Mouse (Mus musculus): ENCODE data around the gene 1700025G04Rik. TPM values are rescaled to one million over a fixed set of nuclear protein-coding genes. Genes with fewer than 3 reads are reported as not detected.

The 1700025G04Rik gene
- polyA plus RNA-seq, 1 experiment from 2014 or later = 38.4 TPM

GRCm38 (mm10) chr1:152047416-152047815, 42.5 kb downstream of the 1700025G04Rik start:
- Histone ChIP-seq H3K9me3 (no peaks in the 10 kb centered on the region), H3K9ac (replicated peaks) (no peak overlapping the region), H3K27me3 (no peaks in the 10 kb centered on the region), H3K36me3 (no peaks in the 10 kb centered on the region), H3K27ac (replicated peaks) (no peak overlapping the region), H3K4me3 (no peak overlapping the region), H3K4me1 (peaks cover 5% of the 10 kb centered on the region; the same call in 1 of the 2 replicates), H3K4me2 (replicated peaks) (no peak overlapping the region)
- ATAC-seq (ENCODE audit: low FRiP score, low read depth) = no peak
- 73% methylated on average over 5 of the region's 5 CpGs for WGBS

GRCm38 (mm10) chr1:152043453-152043852, 46.5 kb downstream of the 1700025G04Rik start:
- no peak for ATAC-seq (ENCODE audit: low FRiP score, low read depth)
- WGBS = 96% methylated on average over 2 of the region's 2 CpGs
- H3K36me3 ChIP-seq = no peaks in the 10 kb centered on the region

GRCm38 (mm10) chr1:152042409-152042808, 47.5 kb downstream of the 1700025G04Rik start:
- no peaks in the 10 kb centered on the region for H3K27me3 ChIP-seq
- 87% methylated on average over 3 of the region's 3 CpGs for WGBS
- H3K36me3 ChIP-seq = no peaks in the 10 kb centered on the region
- no peak overlapping the region for H3K4me2 ChIP-seq (replicated peaks)
- no peak overlapping the region for H3K27ac ChIP-seq (replicated peaks)
- H3K9ac ChIP-seq (replicated peaks) = no peak overlapping the region
- H3K4me3 ChIP-seq = no peak overlapping the region
- ATAC-seq (ENCODE audit: low FRiP score, low read depth) = no peak
- H3K9me3 ChIP-seq = no peaks in the 10 kb centered on the region
- H3K4me1 ChIP-seq = peaks cover 19% of the 10 kb centered on the region

More at GRCm38 (mm10) chr1:152043453-152043852, 46.5 kb downstream of the 1700025G04Rik start:
- Histone ChIP-seq H3K4me2 (replicated peaks) (no peak overlapping the region), H3K27ac (replicated peaks) (no peak overlapping the region), H3K27me3 (no peaks in the 10 kb centered on the region), H3K9me3 (no peaks in the 10 kb centered on the region), H3K4me1 (peaks cover 11% of the 10 kb centered on the region), H3K9ac (replicated peaks) (no peak overlapping the region), H3K4me3 (no peak overlapping the region)

DNA sequence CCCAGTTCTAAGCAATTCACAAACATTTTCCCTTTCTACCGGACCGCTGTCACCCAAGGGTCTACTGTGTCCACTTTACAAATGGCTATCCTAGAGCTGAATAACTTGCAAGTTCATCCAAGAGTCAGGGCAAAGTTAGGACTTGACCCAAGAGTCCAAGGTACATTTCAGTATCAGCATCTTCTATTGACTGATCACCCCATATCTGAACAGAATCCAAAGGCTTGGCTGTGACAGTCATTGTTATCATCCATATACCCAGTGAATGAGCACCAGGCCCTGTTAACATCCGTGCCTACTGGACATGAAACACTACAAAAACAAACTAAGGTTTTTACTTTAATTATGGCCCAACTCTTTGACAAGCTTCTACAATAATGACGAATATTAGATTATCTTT, 48.9 kb downstream of the 1700025G04Rik start:
- H3K27ac ChIP-seq (replicated peaks) = no peak overlapping the region
- H3K9me3 ChIP-seq = no peaks in the 10 kb centered on the region
- ATAC-seq (ENCODE audit: low FRiP score, low read depth) = no peak
- H3K4me2 ChIP-seq (replicated peaks) = no peak overlapping the region
- no peaks in the 10 kb centered on the region for H3K36me3 ChIP-seq
- peaks cover 25% of the 10 kb centered on the region for H3K4me1 ChIP-seq
- H3K9ac ChIP-seq (replicated peaks) = no peak overlapping the region
- H3K27me3 ChIP-seq = no peaks in the 10 kb centered on the region
- WGBS = 96% methylated on average over 4 of the region's 4 CpGs
- no peak overlapping the region for H3K4me3 ChIP-seq

GRCm38 (mm10) chr1:152040053-152040452, 49.9 kb downstream of the 1700025G04Rik start:
- H3K27me3 ChIP-seq = no peaks in the 10 kb centered on the region
- H3K4me1 ChIP-seq = peaks cover 28% of the 10 kb centered on the region
- no peaks in the 10 kb centered on the region for H3K36me3 ChIP-seq
- no peak overlapping the region for H3K4me2 ChIP-seq (replicated peaks)
- ATAC-seq (ENCODE audit: low FRiP score, low read depth) = no peak
- H3K27ac ChIP-seq (replicated peaks) = no peak overlapping the region
- H3K9me3 ChIP-seq = no peaks in the 10 kb centered on the region
- H3K4me3 ChIP-seq = no peak overlapping the region
- no peak overlapping the region for H3K9ac ChIP-seq (replicated peaks)
- 81% methylated on average over 7 of the region's 7 CpGs for WGBS

- no peak overlapping the region for H3K4me3 ChIP-seq
- H3K27ac ChIP-seq (replicated peaks) = no peak overlapping the region
- no peak overlapping the region for H3K9ac ChIP-seq (replicated peaks)
- peaks cover 33% of the 10 kb centered on the region for H3K4me1 ChIP-seq
- H3K9me3 ChIP-seq = no peaks in the 10 kb centered on the region
- ATAC-seq (ENCODE audit: low FRiP score, low read depth) = no peak
- 88% methylated on average over 8 of the region's 8 CpGs for WGBS
- no peak overlapping the region for H3K4me2 ChIP-seq (replicated peaks)
- no peaks in the 10 kb centered on the region for H3K36me3 ChIP-seq
- no peaks in the 10 kb centered on the region for H3K27me3 ChIP-seq
Observed at GRCm38 (mm10) chr1:152039588-152039987, 50.3 kb downstream of the 1700025G04Rik start.

GRCm38 (mm10) chr1:152038086-152038485, 51.8 kb downstream of the 1700025G04Rik start:
- Histone ChIP-seq H3K9ac (replicated peaks) (no peak overlapping the region), H3K36me3 (no peaks in the 10 kb centered on the region), H3K27ac (replicated peaks) (no peak overlapping the region), H3K4me3 (no peak overlapping the region), H3K27me3 (no peaks in the 10 kb centered on the region), H3K4me2 (replicated peaks) (no peak overlapping the region), H3K9me3 (no peaks in the 10 kb centered on the region), H3K4me1 (peaks cover 33% of the 10 kb centered on the region)
- WGBS = 61% methylated on average over 9 of the region's 9 CpGs
- ATAC-seq (ENCODE audit: low FRiP score, low read depth) = no peak

GRCm38 (mm10) chr1:152037589-152037988, 52.3 kb downstream of the 1700025G04Rik start:
- 75% methylated on average over 4 of the region's 4 CpGs for WGBS
- Histone ChIP-seq H3K36me3 (no peaks in the 10 kb centered on the region), H3K27ac (replicated peaks) (no peak overlapping the region), H3K27me3 (no peaks in the 10 kb centered on the region), H3K9me3 (no peaks in the 10 kb centered on the region), H3K4me2 (replicated peaks) (no peak overlapping the region), H3K4me1 (peaks cover 33% of the 10 kb centered on the region), H3K4me3 (no peak overlapping the region), H3K9ac (replicated peaks) (no peak overlapping the region)
- ATAC-seq (ENCODE audit: low FRiP score, low read depth) = no peak

DNA sequence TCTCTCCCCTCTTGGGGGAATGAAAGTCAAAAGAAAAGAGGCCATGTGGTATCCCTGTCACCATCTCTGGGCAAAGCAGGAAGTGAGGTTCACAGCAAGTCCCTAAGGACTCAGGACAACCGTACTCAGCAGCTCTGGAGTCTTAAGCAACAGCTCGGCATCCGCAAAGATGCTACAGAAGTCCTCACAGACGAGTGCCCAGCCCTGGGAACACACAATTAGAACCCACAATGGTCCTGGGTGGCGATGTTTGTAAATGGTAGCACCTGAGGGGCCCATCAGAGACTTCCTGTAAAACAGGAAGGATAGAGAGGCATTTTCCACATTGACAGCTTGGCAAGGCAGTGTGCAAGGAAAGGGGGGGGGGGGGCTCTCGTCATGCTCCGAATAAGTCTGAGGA, 55.2 kb downstream of the 1700025G04Rik start:
- H3K4me3 ChIP-seq = no peak overlapping the region
- H3K27me3 ChIP-seq = no peaks in the 10 kb centered on the region
- H3K36me3 ChIP-seq = no peaks in the 10 kb centered on the region
- H3K27ac ChIP-seq (replicated peaks) = no peak overlapping the region
- H3K9me3 ChIP-seq = no peaks in the 10 kb centered on the region
- peaks cover 41% of the 10 kb centered on the region for H3K4me1 ChIP-seq
- 62% methylated on average over 7 of the region's 7 CpGs for WGBS
- H3K4me2 ChIP-seq (replicated peaks) = no peak overlapping the region
- H3K9ac ChIP-seq (replicated peaks) = no peak overlapping the region
- no peak for ATAC-seq (ENCODE audit: low FRiP score, low read depth)

- ATAC-seq (ENCODE audit: low FRiP score, low read depth) = no peak
- WGBS = 66% methylated on average over 3 of the region's 3 CpGs
- H3K4me1 ChIP-seq = peaks cover 41% of the 10 kb centered on the region
- H3K9ac ChIP-seq (replicated peaks) = no peak overlapping the region
- H3K4me2 ChIP-seq (replicated peaks) = no peak overlapping the region
- H3K4me3 ChIP-seq = no peak overlapping the region
- no peaks in the 10 kb centered on the region for H3K9me3 ChIP-seq
- no peaks in the 10 kb centered on the region for H3K27me3 ChIP-seq
- H3K36me3 ChIP-seq = no peaks in the 10 kb centered on the region
- no peak overlapping the region for H3K27ac ChIP-seq (replicated peaks)
Observed at GRCm38 (mm10) chr1:152033731-152034130, 56.2 kb downstream of the 1700025G04Rik start.

DNA sequence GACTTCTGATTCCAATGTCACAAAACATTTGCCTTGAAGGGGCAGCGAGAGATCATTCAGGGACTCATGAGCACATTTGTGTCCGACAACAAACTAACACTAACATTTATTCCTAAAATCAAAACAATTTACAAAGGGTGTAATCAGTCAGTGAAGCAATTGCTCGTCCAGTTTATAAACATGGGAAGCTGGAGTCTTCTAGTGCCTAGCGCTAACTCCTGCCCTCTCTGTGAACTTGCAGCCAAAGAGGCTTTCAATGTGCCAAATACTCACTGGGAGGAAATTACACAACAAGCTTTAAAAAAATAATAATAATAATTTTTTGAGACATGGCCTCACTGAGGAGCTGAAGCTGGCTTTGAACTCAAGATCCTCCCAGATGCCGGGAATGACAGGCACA, 57.8 kb downstream of the 1700025G04Rik start:
- Histone ChIP-seq H3K36me3 (no peaks in the 10 kb centered on the region), H3K9me3 (no peaks in the 10 kb centered on the region), H3K27ac (replicated peaks) (no peak overlapping the region), H3K9ac (replicated peaks) (no peak overlapping the region), H3K27me3 (no peaks in the 10 kb centered on the region), H3K4me3 (no peak overlapping the region), H3K4me2 (replicated peaks) (no peak overlapping the region), H3K4me1 (peaks cover 28% of the 10 kb centered on the region)
- 94% methylated on average over 5 of the region's 5 CpGs for WGBS
- no peak for ATAC-seq (ENCODE audit: low FRiP score, low read depth)

- peak; percentile 81 for ATAC-seq (ENCODE audit: low FRiP score, low read depth)
- H3K27ac ChIP-seq (replicated peaks) = peak overlapping the region; percentile 35; the same call in 1 of the 2 replicates
- 27% methylated on average over 6 of the region's 6 CpGs for WGBS
Observed at GRCm38 (mm10) chr1:152030546-152030945, 59.4 kb downstream of the 1700025G04Rik start.

GRCm38 (mm10) chr1:152028718-152029117, 61.2 kb downstream of the 1700025G04Rik start:
- WGBS = 89% methylated on average over 4 of the region's 4 CpGs
- no peak for ATAC-seq (ENCODE audit: low FRiP score, low read depth)
- no peak overlapping the region for H3K4me3 ChIP-seq

More at GRCm38 (mm10) chr1:152030546-152030945, 59.4 kb downstream of the 1700025G04Rik start:
- Histone ChIP-seq H3K9ac (replicated peaks) (no peak overlapping the region), H3K36me3 (no peaks in the 10 kb centered on the region), H3K27me3 (no peaks in the 10 kb centered on the region), H3K4me2 (replicated peaks) (no peak overlapping the region), H3K4me3 (no peak overlapping the region), H3K4me1 (peaks cover 22% of the 10 kb centered on the region), H3K9me3 (no peaks in the 10 kb centered on the region)

More at GRCm38 (mm10) chr1:152028718-152029117, 61.2 kb downstream of the 1700025G04Rik start:
- Histone ChIP-seq H3K27me3 (no peaks in the 10 kb centered on the region), H3K4me1 (peaks cover 15% of the 10 kb centered on the region), H3K36me3 (no peaks in the 10 kb centered on the region), H3K9ac (replicated peaks) (no peak overlapping the region), H3K4me2 (replicated peaks) (no peak overlapping the region), H3K27ac (replicated peaks) (no peak overlapping the region), H3K9me3 (no peaks in the 10 kb centered on the region)
